Mouse (Mus musculus): Measurements from ENCODE around the gene Kri1.

DNA sequence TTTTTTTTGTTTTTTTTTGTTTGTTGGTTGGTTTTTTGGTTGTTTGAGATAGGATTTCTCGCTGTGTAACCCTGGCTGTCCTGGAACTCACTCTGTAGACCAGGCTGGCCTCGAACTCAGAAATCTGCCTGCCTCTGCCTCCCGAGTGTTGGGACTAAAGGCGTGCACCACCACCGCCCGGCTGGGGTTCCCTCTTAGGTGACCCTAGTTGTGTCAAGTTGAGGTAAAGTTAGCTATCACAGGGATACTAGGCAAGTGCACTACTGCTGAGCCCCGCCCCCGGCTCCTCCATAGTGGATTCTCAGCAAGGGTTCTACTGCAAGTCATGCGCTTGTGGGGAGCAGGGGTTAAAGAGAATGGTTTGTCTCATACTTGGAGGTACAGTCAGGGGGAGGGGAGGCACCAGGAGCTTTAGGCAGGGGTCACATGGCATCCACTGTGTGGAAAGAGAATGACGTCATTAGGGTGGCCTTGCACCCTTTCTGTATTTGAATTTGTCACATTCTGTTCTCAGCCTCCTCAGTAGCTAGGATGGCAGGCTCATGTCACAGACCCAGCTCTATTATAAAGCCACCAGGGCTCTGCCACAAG lies 42.0 kb upstream of the Kri1 start:
- no peak for TF ChIP-seq CTCF (IDR thresholded peaks at IDR 0.05; ENCODE audit: extremely low read depth, insufficient read depth, insufficient read length, insufficient replicate concordance)
- TF ChIP-seq POLR2A (IDR thresholded peaks at IDR 0.05; ENCODE audit: low read depth, low read length), result no peak
